Mouse (Mus musculus): ENCODE measurements around the gene Gmpr.

GRCm38 (mm10) chr13:45569932-45570331 lies 62.7 kb downstream of the Gmpr start:
- TF ChIP-seq CTCF (IDR thresholded peaks at IDR 0.05; ENCODE audit: borderline replicate concordance, insufficient read depth, low read length) (no peak), POLR2A (IDR thresholded peaks at IDR 0.05; ENCODE audit: low read depth, low read length) (no peak)
